Mouse (Mus musculus) cortical plate, adult 2 months (tissue): ENCODE data around the gene Hist1h4i.

Experiments
- CTCF ChIP-seq: fragments of 200-500 bp; IDR thresholded peaks from 2 replicates; pipeline ENCODE4 v1.5.1; 2011; ENCODE audit warnings: mild to moderate bottlenecking, control low read depth, low read length; ENCODE audit not compliant: insufficient read depth; ENCODE audit errors: extremely low read depth
- POLR2A ChIP-seq: fragments of 200-500 bp; IDR thresholded peaks from 2 replicates; pipeline ENCODE4 v1.6.1; 2011; ENCODE audit warnings: mild to moderate bottlenecking, low read length, control low read depth; ENCODE audit not compliant: insufficient read depth; ENCODE audit errors: extremely low read depth

- TF ChIP-seq POLR2A = no peak
- no peak for TF ChIP-seq CTCF
Measured at GRCm38 (mm10) chr13:22043503-22044431, 2.6 kb upstream of the Hist1h4i start.
